Mouse (Mus musculus): ENCODE results near the gene Psma5. TPM values are rescaled to one million over a fixed set of nuclear protein-coding genes. Genes with fewer than 3 reads are reported as not detected.

The Psma5 gene
- polyA plus RNA-seq (2014; fragmentation: Nextera tagmentation; extraction: Ambion mirVana) = 327 and 365 TPM in 2 replicates

- Histone ChIP-seq H3K4me2 (replicated peaks; ENCODE audit: low read depth, low read length) (peak within 1 kb of the TSS; percentile 67), H3K36me3 (ENCODE audit: control insufficient read depth, insufficient read depth, low read length) (peaks cover 4% of the 10 kb centered on the region; the same call in 1 of the 2 replicates), H3K9ac (ENCODE audit: low read depth, low read length) (peak within 1 kb of the TSS; percentile 92), H3K4me3 (ENCODE audit: low read length) (peak within 1 kb of the TSS; percentile 99), H3K27ac (ENCODE audit: low read depth, low read length) (peak within 1 kb of the TSS; percentile 30; the same call in 1 of the 2 replicates), H3K9me3 (ENCODE audit: control insufficient read depth, low read length) (no peaks in the 10 kb centered on the region), H3K4me1 (ENCODE audit: control insufficient read depth, insufficient read depth, low read length) (peaks cover 15% of the 10 kb centered on the region), H3K27me3 (ENCODE audit: control insufficient read depth, insufficient read depth, low read length) (no peaks in the 10 kb centered on the region)
- ATAC-seq (ENCODE audit: low FRiP score, low TSS enrichment) = peak; percentile 100
- WGBS = under 1% methylated on average over 78 of the region's 79 CpGs
Observed at GRCm38 (mm10) chr3:108256719-108257637, at the start of gene Psma5. Gene Psma5, plus strand, starts transcription at chr3:108256926.

GRCm38 (mm10) chr3:108209001-108209400 lies 47.7 kb upstream of the Psma5 start:
- Histone ChIP-seq H3K4me3 (ENCODE audit: low read length) (peak overlapping the region; percentile 53), H3K9me3 (ENCODE audit: control insufficient read depth, low read length) (no peaks in the 10 kb centered on the region), H3K27ac (ENCODE audit: low read depth, low read length) (no peak overlapping the region), H3K36me3 (ENCODE audit: control insufficient read depth, insufficient read depth, low read length) (peaks cover 35% of the 10 kb centered on the region), H3K9ac (ENCODE audit: low read depth, low read length) (peak overlapping the region; percentile 58; the same call in 1 of the 2 replicates), H3K4me2 (replicated peaks; ENCODE audit: low read depth, low read length) (peak overlapping the region; percentile 61), H3K27me3 (ENCODE audit: control insufficient read depth, insufficient read depth, low read length) (no peaks in the 10 kb centered on the region), H3K4me1 (ENCODE audit: control insufficient read depth, insufficient read depth, low read length) (peaks cover 13% of the 10 kb centered on the region)
- no peak for ATAC-seq (ENCODE audit: low FRiP score, low TSS enrichment)
- 68% methylated on average over 3 of the region's 3 CpGs for WGBS

- Histone ChIP-seq H3K27me3 (ENCODE audit: control insufficient read depth, insufficient read depth, low read length) (no peaks in the 10 kb centered on the region), H3K4me1 (ENCODE audit: control insufficient read depth, insufficient read depth, low read length) (peaks cover 13% of the 10 kb centered on the region), H3K9me3 (ENCODE audit: control insufficient read depth, low read length) (no peaks in the 10 kb centered on the region), H3K4me2 (replicated peaks; ENCODE audit: low read depth, low read length) (peak overlapping the region; percentile 61), H3K4me3 (ENCODE audit: low read length) (peak overlapping the region; percentile 53), H3K36me3 (ENCODE audit: control insufficient read depth, insufficient read depth, low read length) (peaks cover 33% of the 10 kb centered on the region), H3K27ac (ENCODE audit: low read depth, low read length) (no peak overlapping the region), H3K9ac (ENCODE audit: low read depth, low read length) (peak overlapping the region; percentile 58)
- WGBS = 5% methylated on average over 8 of the region's 8 CpGs
- ATAC-seq (ENCODE audit: low FRiP score, low TSS enrichment) = peak; percentile 9
Observed at GRCm38 (mm10) chr3:108209536-108209935, 47.2 kb upstream of the Psma5 start.

GRCm38 (mm10) chr3:108209946-108210770 lies 46.6 kb upstream of the Psma5 start:
- Histone ChIP-seq H3K4me2 (replicated peaks; ENCODE audit: low read depth, low read length) (peak overlapping the region; percentile 83), H3K36me3 (ENCODE audit: control insufficient read depth, insufficient read depth, low read length) (peaks cover 27% of the 10 kb centered on the region), H3K9ac (ENCODE audit: low read depth, low read length) (peak overlapping the region; percentile 58), H3K27me3 (ENCODE audit: control insufficient read depth, insufficient read depth, low read length) (no peaks in the 10 kb centered on the region), H3K9me3 (ENCODE audit: control insufficient read depth, low read length) (no peaks in the 10 kb centered on the region), H3K27ac (ENCODE audit: low read depth, low read length) (peak overlapping the region; percentile 53), H3K4me3 (ENCODE audit: low read length) (peak overlapping the region; percentile 53), H3K4me1 (ENCODE audit: control insufficient read depth, insufficient read depth, low read length) (peaks cover 13% of the 10 kb centered on the region)
- peak; percentile 94 for ATAC-seq (ENCODE audit: low FRiP score, low TSS enrichment)
- WGBS = under 1% methylated on average over 54 of the region's 72 CpGs

- Histone ChIP-seq H3K4me3 (ENCODE audit: low read length) (peak within 1 kb of the TSS; percentile 53), H3K9ac (ENCODE audit: low read depth, low read length) (peak within 1 kb of the TSS; percentile 58)
- 1% methylated on average over 14 of the region's 14 CpGs for WGBS
Observed at GRCm38 (mm10) chr3:108210771-108211139, 46.0 kb upstream of the Psma5 start, which contains the start of gene Atxn7l2. Gene Atxn7l2, minus strand, starts transcription at chr3:108210934.

GRCm38 (mm10) chr3:108211845-108212244 lies 44.9 kb upstream of the Psma5 start:
- ATAC-seq (ENCODE audit: low FRiP score, low TSS enrichment) = no peak
- WGBS = 66% methylated on average over 6 of the region's 6 CpGs
- H3K4me2 ChIP-seq (replicated peaks; ENCODE audit: low read depth, low read length) = no peak overlapping the region
- H3K9ac ChIP-seq (ENCODE audit: low read depth, low read length) = no peak overlapping the region
- H3K36me3 ChIP-seq (ENCODE audit: control insufficient read depth, insufficient read depth, low read length) = peaks cover 10% of the 10 kb centered on the region
- H3K4me3 ChIP-seq (ENCODE audit: low read length) = no peak overlapping the region
- no peaks in the 10 kb centered on the region for H3K27me3 ChIP-seq (ENCODE audit: control insufficient read depth, insufficient read depth, low read length)
- no peaks in the 10 kb centered on the region for H3K9me3 ChIP-seq (ENCODE audit: control insufficient read depth, low read length)
- H3K4me1 ChIP-seq (ENCODE audit: control insufficient read depth, insufficient read depth, low read length) = peaks cover 13% of the 10 kb centered on the region
- H3K27ac ChIP-seq (ENCODE audit: low read depth, low read length) = no peak overlapping the region

More at GRCm38 (mm10) chr3:108210771-108211139, 46.0 kb upstream of the Psma5 start, which contains the start of gene Atxn7l2:
- Histone ChIP-seq H3K27ac (ENCODE audit: low read depth, low read length) (peak within 1 kb of the TSS; percentile 53), H3K36me3 (ENCODE audit: control insufficient read depth, insufficient read depth, low read length) (peaks cover 21% of the 10 kb centered on the region), H3K27me3 (ENCODE audit: control insufficient read depth, insufficient read depth, low read length) (no peaks in the 10 kb centered on the region), H3K4me2 (replicated peaks; ENCODE audit: low read depth, low read length) (peak within 1 kb of the TSS; percentile 83), H3K9me3 (ENCODE audit: control insufficient read depth, low read length) (no peaks in the 10 kb centered on the region), H3K4me1 (ENCODE audit: control insufficient read depth, insufficient read depth, low read length) (peaks cover 13% of the 10 kb centered on the region)
- ATAC-seq (ENCODE audit: low FRiP score, low TSS enrichment) = peak; percentile 85

GRCm38 (mm10) chr3:108212406-108212805 lies 44.3 kb upstream of the Psma5 start:
- no peak overlapping the region for H3K9ac ChIP-seq (ENCODE audit: low read depth, low read length)
- H3K9me3 ChIP-seq (ENCODE audit: control insufficient read depth, low read length) = no peaks in the 10 kb centered on the region
- no peak overlapping the region for H3K4me2 ChIP-seq (replicated peaks; ENCODE audit: low read depth, low read length)
- H3K27me3 ChIP-seq (ENCODE audit: control insufficient read depth, insufficient read depth, low read length) = no peaks in the 10 kb centered on the region
- H3K27ac ChIP-seq (ENCODE audit: low read depth, low read length) = no peak overlapping the region
- H3K4me1 ChIP-seq (ENCODE audit: control insufficient read depth, insufficient read depth, low read length) = peaks cover 13% of the 10 kb centered on the region
- WGBS = 76% methylated on average over 8 of the region's 8 CpGs
- peaks cover 5% of the 10 kb centered on the region; the same call in 1 of the 2 replicates for H3K36me3 ChIP-seq (ENCODE audit: control insufficient read depth, insufficient read depth, low read length)
- no peak overlapping the region for H3K4me3 ChIP-seq (ENCODE audit: low read length)
- ATAC-seq (ENCODE audit: low FRiP score, low TSS enrichment) = no peak

GRCm38 (mm10) chr3:108214734-108215133 lies 42.0 kb upstream of the Psma5 start:
- no peak overlapping the region for H3K4me2 ChIP-seq (replicated peaks; ENCODE audit: low read depth, low read length)
- H3K27ac ChIP-seq (ENCODE audit: low read depth, low read length) = no peak overlapping the region
- no peak overlapping the region for H3K9ac ChIP-seq (ENCODE audit: low read depth, low read length)
- no peak for ATAC-seq (ENCODE audit: low FRiP score, low TSS enrichment)
- H3K27me3 ChIP-seq (ENCODE audit: control insufficient read depth, insufficient read depth, low read length) = no peaks in the 10 kb centered on the region
- 13% methylated on average over 5 of the region's 5 CpGs for WGBS
- H3K9me3 ChIP-seq (ENCODE audit: control insufficient read depth, low read length) = no peaks in the 10 kb centered on the region
- H3K36me3 ChIP-seq (ENCODE audit: control insufficient read depth, insufficient read depth, low read length) = no peaks in the 10 kb centered on the region
- no peak overlapping the region for H3K4me3 ChIP-seq (ENCODE audit: low read length)
- no peaks in the 10 kb centered on the region for H3K4me1 ChIP-seq (ENCODE audit: control insufficient read depth, insufficient read depth, low read length)
